Mouse (Mus musculus): ENCODE data around the gene Gnas.

Gene Gnas

DNA sequence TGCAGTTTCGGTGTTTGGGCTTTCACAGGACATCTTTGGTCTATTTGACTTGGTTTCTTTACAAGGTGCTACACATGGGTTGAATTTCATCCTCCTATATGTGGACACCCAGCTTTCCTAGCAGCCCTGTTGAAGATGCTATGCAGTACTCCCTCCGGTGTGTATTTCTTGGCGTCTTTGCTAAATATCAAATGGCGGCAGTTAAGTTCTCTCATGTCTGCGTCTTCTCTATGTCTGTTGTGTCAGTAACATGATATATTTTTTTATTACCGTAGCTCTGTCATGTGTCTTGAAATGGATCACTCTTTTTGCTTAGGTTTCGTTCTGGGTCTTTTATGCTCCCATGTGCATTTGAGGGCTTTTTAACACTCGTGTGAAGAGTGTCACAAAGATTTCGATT lies 96.9 kb downstream of the Gnas start:
- no peak for DNase-seq

DNA sequence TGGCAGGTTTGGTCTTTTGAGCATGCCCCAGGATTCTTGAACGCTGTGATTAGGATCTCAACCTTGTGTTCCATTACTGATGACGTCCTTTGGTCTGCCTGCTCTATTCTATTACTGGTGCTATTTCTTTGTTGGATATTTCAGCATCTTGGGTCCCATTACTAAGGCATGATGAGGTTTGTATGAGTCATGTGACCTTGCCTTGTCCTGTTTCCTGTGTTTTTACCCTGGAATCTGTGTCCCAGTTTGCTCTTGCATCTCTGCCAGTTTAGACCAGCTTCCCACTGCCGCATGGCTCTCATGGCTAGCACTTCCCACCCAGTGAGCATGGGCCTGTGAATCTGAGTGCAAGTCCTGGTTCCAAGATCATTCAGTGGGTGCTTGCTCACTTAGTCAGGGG lies 107.8 kb downstream of the Gnas start:
- DNase-seq = no peak

DNA sequence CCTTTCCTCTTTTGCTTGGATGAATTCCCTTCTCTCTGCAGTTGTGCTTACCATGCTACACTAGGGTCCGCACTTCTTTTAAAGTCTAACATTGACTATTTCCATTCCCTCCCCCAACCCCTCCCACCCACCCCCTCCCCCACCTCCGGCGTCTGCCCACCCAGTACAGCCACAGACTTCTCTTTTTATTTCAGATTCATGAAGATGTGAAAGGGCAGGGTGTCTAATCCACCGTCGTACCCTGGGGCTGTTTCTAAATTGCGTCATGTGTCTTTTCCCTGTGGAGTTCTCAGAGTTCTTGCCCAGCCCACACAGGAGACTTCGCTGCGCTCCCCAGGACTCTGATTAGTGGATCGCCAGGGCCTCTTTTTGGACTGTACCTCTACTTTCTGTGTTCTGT lies 108.4 kb downstream of the Gnas start:
- no peak for DNase-seq

DNA sequence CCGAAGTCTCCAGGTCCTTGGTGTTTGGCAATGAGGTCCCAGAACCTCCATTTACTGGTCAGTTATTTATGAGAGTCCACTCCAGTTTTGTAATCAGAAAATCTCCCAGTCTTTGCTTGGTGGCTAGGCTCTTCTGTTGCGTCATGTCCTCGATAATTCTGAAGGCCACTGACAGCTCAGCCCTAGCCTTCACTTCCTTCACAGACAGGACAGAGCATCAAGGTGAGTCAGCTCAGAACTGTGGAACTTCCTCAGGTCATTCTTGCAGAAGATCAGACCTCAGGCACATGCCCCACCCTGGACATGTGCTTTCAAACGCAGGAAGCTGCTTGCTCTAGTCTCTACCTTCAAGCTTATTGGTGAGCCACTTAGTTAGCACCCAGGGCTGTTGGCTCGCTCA lies 109.3 kb downstream of the Gnas start:
- DNase-seq = no peak

Data from kidney, postnatal 25 days (tissue).